Mouse (Mus musculus) stomach, postnatal 0 days (tissue): ENCODE measurements around the gene Nptxr.

ENCODE experiments used
- CTCF ChIP-seq: IDR thresholded peaks from 2 replicates; pipeline ENCODE4 v1.5.1; 2016; ENCODE audit warnings: antibody characterized with exemption, low read depth, mild to moderate bottlenecking, moderate library complexity
- EP300 ChIP-seq: optimal IDR thresholded peaks from 2 replicates; pipeline ENCODE3; 2016; ENCODE audit warnings: antibody characterized with exemption

GRCm38 (mm10) chr15:79792455-79792854 lies 12.1 kb downstream of the Nptxr start:
- TF ChIP-seq CTCF (no peak), EP300 (no peak)
